Mouse (Mus musculus) CH12.LX (cell line): ENCODE data around the gene Cux1.
A peak's percentile ranks its signal among the peaks of the same experiment; 100 is the strongest.

ENCODE experiments used
- CTCF ChIP-seq, 2 experiments: IDR thresholded peaks in 1 of 2; conservative IDR thresholded peaks in 1 of 2; 2 replicates each; pipeline ENCODE4 v1.5.1; 2011 to 2012; ENCODE audit warnings: low read depth in 2 of 2, low read length in 2 of 2, improper control_type of control experiment in 1 of 2, inconsistent platforms in 1 of 2, mild to moderate bottlenecking in 1 of 2, moderate library complexity in 1 of 2
- E2F4 ChIP-seq: IDR thresholded peaks from 2 replicates; pipeline ENCODE4 v1.6.1; 2011; ENCODE audit warnings: low read depth, low read length, improper control_type of control experiment; ENCODE audit not compliant: insufficient replicate concordance
- HCFC1 ChIP-seq: IDR thresholded peaks from 2 replicates; pipeline ENCODE4 v1.6.1; 2012; ENCODE audit warnings: low read depth, mild to moderate bottlenecking, inconsistent platforms, low read length, improper control_type of control experiment
- KAT2A ChIP-seq: IDR thresholded peaks from 2 replicates; pipeline ENCODE4 v1.6.1; 2012; ENCODE audit warnings: low read length, improper control_type of control experiment, inconsistent platforms; ENCODE audit not compliant: insufficient replicate concordance
- MAX ChIP-seq: IDR thresholded peaks from 2 replicates; pipeline ENCODE4 v1.6.1; 2011; ENCODE audit warnings: low read length, improper control_type of control experiment
- POLR2A ChIP-seq: IDR thresholded peaks from 2 replicates; pipeline ENCODE4 v1.6.1; 2011; ENCODE audit warnings: low read depth, mild to moderate bottlenecking, improper control_type of control experiment, low read length

DNA sequence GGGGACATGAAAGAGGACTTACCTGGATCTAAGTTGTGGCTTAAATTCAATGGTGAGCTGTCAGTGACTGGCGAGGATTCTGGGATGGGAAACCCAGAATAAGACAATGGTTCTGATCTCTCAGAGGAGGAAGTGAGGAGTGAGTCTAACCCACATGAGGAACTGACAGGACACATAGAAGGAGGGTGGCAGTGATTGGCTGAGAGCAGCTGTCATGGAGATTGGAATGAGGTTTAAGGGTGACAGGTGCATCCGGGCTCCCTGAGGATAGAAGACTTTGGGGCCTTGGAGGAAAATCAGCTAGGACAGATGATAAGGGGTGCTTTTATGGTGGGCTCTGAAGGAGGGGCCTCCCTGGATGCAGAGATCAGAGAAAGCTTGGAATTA, 320.8 kb downstream of the Cux1 start, which contains the start of gene Sh2b2:
- no peak for TF ChIP-seq CTCF (conservative IDR thresholded peaks at IDR 0.05 in 1 of 2, IDR thresholded peaks at IDR 0.05 in 1 of 2; ENCODE audit: low read depth in 2 of 2, low read length in 2 of 2)
- 0 out of 2 replicates have a peak, but pooled peaks have one; percentile 35 for TF ChIP-seq POLR2A
- TF ChIP-seq KAT2A: no peak
- TF ChIP-seq HCFC1: no peak
- no peak for TF ChIP-seq MAX
- no peak for TF ChIP-seq E2F4
